Mouse (Mus musculus): ENCODE results near the gene Phox2a. TPM values are rescaled to one million over a fixed set of nuclear protein-coding genes. Genes with fewer than 3 reads are reported as not detected.

Gene Phox2a
- polyA plus RNA-seq (2012; ENCODE audit: insufficient read depth, low replicate concordance), result 0.29 TPM in 1 of 2 replicates, not detected in the other

GRCm38 (mm10) chr7:101817861-101818401 is at the start of gene Phox2a:
Gene Phox2a (plus strand): TSS chr7:101818313.
- Histone ChIP-seq H3K27me3 (replicated peaks) (peaks cover 87% of the 10 kb centered on the region), H3K36me3 (replicated peaks; ENCODE audit: low read length) (no peaks in the 10 kb centered on the region), H3K4me1 (peaks cover 40% of the 10 kb centered on the region), H3K9me3 (peaks cover 24% of the 10 kb centered on the region), H3K4me3 (replicated peaks) (no peak within 1 kb of the TSS)
- TF ChIP-seq FLI1 (IDR thresholded peaks at IDR 0.05; ENCODE audit: low read length) (no peak), GATA1 (IDR thresholded peaks at IDR 0.05; ENCODE audit: borderline replicate concordance, low read length) (no peak)

GRCm38 (mm10) chr7:101770051-101770450 is 48.1 kb upstream of the Phox2a start:
- no peaks in the 10 kb centered on the region for H3K27me3 ChIP-seq (replicated peaks)
- H3K9me3 ChIP-seq, result no peaks in the 10 kb centered on the region
- peaks cover 18% of the 10 kb centered on the region for H3K4me1 ChIP-seq
- TF ChIP-seq GATA1 (IDR thresholded peaks at IDR 0.05; ENCODE audit: borderline replicate concordance, low read length) (no peak), FLI1 (IDR thresholded peaks at IDR 0.05; ENCODE audit: low read length) (no peak)
- no peak overlapping the region for H3K4me3 ChIP-seq (replicated peaks)
- H3K36me3 ChIP-seq (replicated peaks; ENCODE audit: low read length), result peaks cover 67% of the 10 kb centered on the region

GRCm38 (mm10) chr7:101771604-101772003 is 46.5 kb upstream of the Phox2a start:
- peaks cover 67% of the 10 kb centered on the region for H3K36me3 ChIP-seq (replicated peaks; ENCODE audit: low read length)
- peaks cover 16% of the 10 kb centered on the region for H3K4me1 ChIP-seq
- TF ChIP-seq GATA1 (IDR thresholded peaks at IDR 0.05; ENCODE audit: borderline replicate concordance, low read length), result no peak
- no peak overlapping the region for H3K4me3 ChIP-seq (replicated peaks)
- H3K27me3 ChIP-seq (replicated peaks), result no peaks in the 10 kb centered on the region
- H3K9me3 ChIP-seq, result no peaks in the 10 kb centered on the region

GRCm38 (mm10) chr7:101772687-101773086 is 45.4 kb upstream of the Phox2a start:
- H3K36me3 ChIP-seq (replicated peaks; ENCODE audit: low read length), result peaks cover 59% of the 10 kb centered on the region
- H3K4me3 ChIP-seq (replicated peaks), result no peak overlapping the region
- no peaks in the 10 kb centered on the region for H3K27me3 ChIP-seq (replicated peaks)
- no peak for TF ChIP-seq GATA1 (IDR thresholded peaks at IDR 0.05; ENCODE audit: borderline replicate concordance, low read length)
- no peak for TF ChIP-seq FLI1 (IDR thresholded peaks at IDR 0.05; ENCODE audit: low read length)
- no peaks in the 10 kb centered on the region for H3K9me3 ChIP-seq
- H3K4me1 ChIP-seq, result peaks cover 10% of the 10 kb centered on the region

GRCm38 (mm10) chr7:101777053-101777452 is 41.1 kb upstream of the Phox2a start:
- H3K4me3 ChIP-seq (replicated peaks), result no peak overlapping the region
- H3K4me1 ChIP-seq, result peaks cover 4% of the 10 kb centered on the region
- no peaks in the 10 kb centered on the region for H3K9me3 ChIP-seq
- peaks cover 79% of the 10 kb centered on the region for H3K36me3 ChIP-seq (replicated peaks; ENCODE audit: low read length)
- no peaks in the 10 kb centered on the region for H3K27me3 ChIP-seq (replicated peaks)
- TF ChIP-seq GATA1 (IDR thresholded peaks at IDR 0.05; ENCODE audit: borderline replicate concordance, low read length) (no peak), FLI1 (IDR thresholded peaks at IDR 0.05; ENCODE audit: low read length) (no peak)

- no peak for TF ChIP-seq GATA1 (IDR thresholded peaks at IDR 0.05; ENCODE audit: borderline replicate concordance, low read length)
- TF ChIP-seq FLI1 (IDR thresholded peaks at IDR 0.05; ENCODE audit: low read length), result no peak
- peaks cover 5% of the 10 kb centered on the region; the same call in 1 of the 2 replicates for H3K9me3 ChIP-seq
- peak overlapping the region; percentile 87 for H3K4me3 ChIP-seq (replicated peaks)
- H3K4me1 ChIP-seq, result peaks cover 40% of the 10 kb centered on the region
- H3K27me3 ChIP-seq (replicated peaks), result peaks cover 86% of the 10 kb centered on the region
- H3K36me3 ChIP-seq (replicated peaks; ENCODE audit: low read length), result peaks cover 21% of the 10 kb centered on the region
Observed at GRCm38 (mm10) chr7:101820295-101821030, 2.4 kb downstream of the Phox2a start.

- H3K27me3 ChIP-seq (replicated peaks), result peaks cover 83% of the 10 kb centered on the region
- peaks cover 35% of the 10 kb centered on the region for H3K36me3 ChIP-seq (replicated peaks; ENCODE audit: low read length)
- TF ChIP-seq GATA1 (IDR thresholded peaks at IDR 0.05; ENCODE audit: borderline replicate concordance, low read length), result no peak
- H3K9me3 ChIP-seq, result peaks cover 5% of the 10 kb centered on the region; the same call in 1 of the 2 replicates
- H3K4me1 ChIP-seq, result peaks cover 40% of the 10 kb centered on the region
- H3K4me3 ChIP-seq (replicated peaks), result peak overlapping the region; percentile 89
Observed at GRCm38 (mm10) chr7:101821571-101822501, 3.7 kb downstream of the Phox2a start.

- H3K36me3 ChIP-seq (replicated peaks; ENCODE audit: low read length), result peaks cover 48% of the 10 kb centered on the region
- H3K4me3 ChIP-seq (replicated peaks), result no peak overlapping the region
- H3K4me1 ChIP-seq, result peaks cover 28% of the 10 kb centered on the region
- H3K27me3 ChIP-seq (replicated peaks), result peaks cover 70% of the 10 kb centered on the region
- TF ChIP-seq GATA1 (IDR thresholded peaks at IDR 0.05; ENCODE audit: borderline replicate concordance, low read length), result no peak
- TF ChIP-seq FLI1 (IDR thresholded peaks at IDR 0.05; ENCODE audit: low read length), result no peak
- H3K9me3 ChIP-seq, result peaks cover 5% of the 10 kb centered on the region; the same call in 1 of the 2 replicates
Observed at GRCm38 (mm10) chr7:101822836-101823757, 5.0 kb downstream of the Phox2a start.

Measured in megakaryocyte, embryonic 14.5 days (primary cell).